Mouse (Mus musculus) limb, embryonic 10.5 days (tissue): Measurements from ENCODE around the gene Adora3. TPM values are rescaled to one million over a fixed set of nuclear protein-coding genes. Genes with fewer than 3 reads are reported as not detected.

Source experiments
- DNase-seq: peaks from one replicate; pipeline ENCODE4 v3.0.0-alpha.2; 2017; ENCODE audit warnings: low spot score
- H3K27ac ChIP-seq: fragments of 300-500 bp; sonication (generic); 2 replicates; pipeline ENCODE4 v1.5.1; 2016; ENCODE audit warnings: mild to moderate bottlenecking
- H3K27me3 ChIP-seq: fragments of 300-500 bp; sonication (generic); 2 replicates; pipeline ENCODE4 v1.6.1; 2016; ENCODE audit warnings: low read depth, mild to moderate bottlenecking; ENCODE audit not compliant: poor library complexity, severe bottlenecking
- H3K36me3 ChIP-seq: fragments of 300-500 bp; sonication (generic); 2 replicates; pipeline ENCODE4 v1.6.1; 2016; ENCODE audit warnings: mild to moderate bottlenecking, moderate library complexity
- H3K4me1 ChIP-seq: fragments of 300-500 bp; sonication (generic); 2 replicates; pipeline ENCODE4 v1.6.1; 2016
- H3K4me3 ChIP-seq: fragments of 300-500 bp; sonication (generic); 2 replicates; pipeline ENCODE4 v1.5.1; 2016; ENCODE audit warnings: mild to moderate bottlenecking, moderate library complexity
- H3K9me3 ChIP-seq: fragments of 300-500 bp; sonication (generic); replicated peaks from 2 replicates; pipeline ENCODE4 v1.6.1; 2016; ENCODE audit warnings: mild to moderate bottlenecking
- WGBS: fragments of 180-500 bp; shearing (Covaris S2); methylation state at CpG from one replicate; pipeline ENCODE4 v1.1.7; 2016; 5-methylcytosine and 5-hydroxymethylcytosine counted together
- polyA plus RNA-seq: library from polyadenylated mRNA; unstranded; fragments of >200 nt; fragmentation: Nextera tagmentation; extraction: Ambion mirVana; gene quantifications from 2 replicates; pipeline ENCODE4 v1.2.1, GENCODE M21; 2016

Gene Adora3
- polyA plus RNA-seq, 1 experiment from 2014 or later: 0.25 TPM

DNA sequence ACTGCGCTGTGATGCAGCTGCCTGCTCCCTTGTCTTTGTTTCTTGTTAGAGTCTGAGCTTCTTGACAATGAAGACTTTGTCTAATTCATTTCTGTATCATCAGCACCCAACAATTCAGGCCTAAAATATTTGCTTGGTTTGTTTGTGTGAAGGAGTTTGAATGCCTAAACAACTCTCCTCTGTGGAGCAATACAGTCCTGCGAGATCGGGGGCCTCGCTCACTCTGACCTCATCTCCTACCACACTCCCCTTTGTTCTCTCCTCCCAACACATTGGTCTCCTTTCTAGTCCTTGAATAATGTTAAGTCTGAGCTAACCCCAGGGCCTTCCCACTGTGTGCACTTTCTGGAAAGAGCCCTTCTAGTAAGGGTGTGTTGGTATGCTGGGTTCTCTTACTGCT is 15.9 kb upstream of the Adora3 start:
- no peaks in the 10 kb centered on the region for H3K9me3 ChIP-seq
- H3K4me3 ChIP-seq: no peak overlapping the region
- no peak for DNase-seq
- H3K36me3 ChIP-seq: no peaks in the 10 kb centered on the region
- 86% methylated on average over 4 of the region's 4 CpGs for WGBS
- peak overlapping the region; percentile 73 for H3K27ac ChIP-seq
- peaks cover 45% of the 10 kb centered on the region for H3K4me1 ChIP-seq
- no peaks in the 10 kb centered on the region for H3K27me3 ChIP-seq

DNA sequence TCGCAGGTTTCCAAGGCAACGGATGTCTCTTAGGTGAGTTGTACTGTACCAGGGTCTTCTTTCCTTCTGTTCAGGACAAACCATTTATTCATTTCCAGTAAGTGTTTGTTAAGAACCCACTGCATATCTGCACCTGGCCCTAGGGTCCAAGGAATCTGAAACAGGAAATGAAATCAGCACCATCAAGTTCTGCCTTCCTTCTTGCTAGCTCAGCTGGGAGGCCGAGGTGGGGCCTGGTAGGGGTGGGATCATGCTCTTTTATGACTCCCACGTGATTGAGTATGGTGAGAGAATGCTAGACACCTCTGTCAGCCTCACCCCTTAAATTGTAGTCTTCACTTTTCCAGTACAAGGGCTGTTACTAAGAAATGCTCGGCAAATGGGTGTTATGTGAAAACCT is 13.1 kb upstream of the Adora3 start:
- no peak for DNase-seq
- H3K27ac ChIP-seq: no peak overlapping the region

DNA sequence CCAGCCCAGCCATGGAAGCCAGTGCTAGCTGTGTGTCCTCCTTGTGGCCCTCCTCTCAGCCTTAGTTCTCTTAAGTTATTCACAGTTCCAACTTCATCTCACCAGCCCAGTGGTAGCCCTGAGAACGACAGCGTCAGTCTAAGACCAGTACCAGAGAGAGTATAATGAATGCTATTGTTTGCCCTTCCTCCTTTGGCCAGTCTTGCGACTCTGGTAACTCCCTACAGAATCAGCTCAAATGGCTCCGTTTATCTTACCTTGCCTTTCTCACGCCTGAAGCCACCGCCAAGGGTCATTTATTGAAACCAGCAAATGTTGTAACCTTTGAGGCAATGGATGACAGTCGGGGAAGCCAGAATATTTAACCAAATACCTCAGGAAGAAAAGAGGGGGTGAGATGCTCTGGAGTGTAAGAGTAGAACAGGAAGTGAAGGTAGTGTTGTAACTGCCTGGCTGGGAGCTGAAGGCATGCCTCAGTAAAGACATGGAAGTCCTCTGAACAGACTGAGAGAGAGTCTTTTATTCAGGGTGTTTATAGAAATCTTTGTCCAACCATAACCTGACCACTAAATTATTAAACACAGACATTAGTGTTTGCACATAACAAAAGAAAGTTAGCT is 8.8 kb upstream of the Adora3 start:
- no peak for DNase-seq

More for the DNA sequence above, 13.1 kb upstream of the Adora3 start:
- Histone ChIP-seq H3K4me1 (peaks cover 56% of the 10 kb centered on the region), H3K36me3 (no peaks in the 10 kb centered on the region), H3K27me3 (no peaks in the 10 kb centered on the region), H3K4me3 (no peak overlapping the region), H3K9me3 (no peaks in the 10 kb centered on the region)
- WGBS: 65% methylated on average over 5 of the region's 5 CpGs

GRCm38 (mm10) chr3:105864123-105864522 is 6.5 kb upstream of the Adora3 start:
- Histone ChIP-seq H3K36me3 (no peaks in the 10 kb centered on the region), H3K9me3 (no peaks in the 10 kb centered on the region), H3K27ac (no peak overlapping the region), H3K4me3 (no peak overlapping the region), H3K27me3 (no peaks in the 10 kb centered on the region), H3K4me1 (peaks cover 11% of the 10 kb centered on the region; the same call in 1 of the 2 replicates)
- no peak for DNase-seq
- 82% methylated on average over 1 of the region's 1 CpGs for WGBS

More for the DNA sequence above, 8.8 kb upstream of the Adora3 start:
- H3K4me3 ChIP-seq: no peak overlapping the region
- 60% methylated on average over 7 of the region's 7 CpGs for WGBS
- no peaks in the 10 kb centered on the region for H3K27me3 ChIP-seq
- peaks cover 25% of the 10 kb centered on the region for H3K4me1 ChIP-seq
- no peaks in the 10 kb centered on the region for H3K36me3 ChIP-seq
- H3K9me3 ChIP-seq: no peaks in the 10 kb centered on the region
- H3K27ac ChIP-seq: 0 out of 2 replicates have a peak overlapping the region, but pooled peaks have one; percentile 28

DNA sequence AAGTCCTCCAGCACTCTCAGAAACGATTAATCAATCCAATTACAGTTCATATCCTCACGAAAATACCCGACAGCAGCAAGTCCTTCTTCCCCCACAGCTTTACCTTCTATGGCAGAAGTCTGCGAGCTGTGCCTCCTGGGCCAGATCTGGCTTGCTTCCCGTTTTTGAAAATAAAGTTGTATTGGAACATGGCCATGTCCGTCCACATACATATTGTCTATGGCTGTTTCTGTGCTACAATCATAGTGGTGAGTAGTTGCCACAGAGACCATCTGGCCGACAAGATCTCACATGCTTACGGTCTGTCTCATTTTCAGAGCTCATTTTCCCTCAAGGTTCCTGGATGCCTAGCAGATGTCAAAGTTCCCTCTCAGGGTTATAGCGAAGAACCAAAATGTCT is 5.5 kb upstream of the Adora3 start:
- DNase-seq: no peak
- no peaks in the 10 kb centered on the region for H3K27me3 ChIP-seq
- peaks cover 11% of the 10 kb centered on the region; the same call in 1 of the 2 replicates for H3K4me1 ChIP-seq
- no peaks in the 10 kb centered on the region for H3K9me3 ChIP-seq
- 90% methylated on average over 9 of the region's 9 CpGs for WGBS
- no peak overlapping the region for H3K27ac ChIP-seq
- no peaks in the 10 kb centered on the region for H3K36me3 ChIP-seq
- H3K4me3 ChIP-seq: no peak overlapping the region

- no peak overlapping the region for H3K27ac ChIP-seq
- peak; percentile 18 for DNase-seq
- no peaks in the 10 kb centered on the region for H3K27me3 ChIP-seq
- peaks cover 19% of the 10 kb centered on the region for H3K4me1 ChIP-seq
- no peaks in the 10 kb centered on the region for H3K36me3 ChIP-seq
- no peak overlapping the region for H3K4me3 ChIP-seq
- no peaks in the 10 kb centered on the region for H3K9me3 ChIP-seq
- 86% methylated on average over 2 of the region's 2 CpGs for WGBS
Observed at GRCm38 (mm10) chr3:105868135-105868534, 2.5 kb upstream of the Adora3 start.

DNA sequence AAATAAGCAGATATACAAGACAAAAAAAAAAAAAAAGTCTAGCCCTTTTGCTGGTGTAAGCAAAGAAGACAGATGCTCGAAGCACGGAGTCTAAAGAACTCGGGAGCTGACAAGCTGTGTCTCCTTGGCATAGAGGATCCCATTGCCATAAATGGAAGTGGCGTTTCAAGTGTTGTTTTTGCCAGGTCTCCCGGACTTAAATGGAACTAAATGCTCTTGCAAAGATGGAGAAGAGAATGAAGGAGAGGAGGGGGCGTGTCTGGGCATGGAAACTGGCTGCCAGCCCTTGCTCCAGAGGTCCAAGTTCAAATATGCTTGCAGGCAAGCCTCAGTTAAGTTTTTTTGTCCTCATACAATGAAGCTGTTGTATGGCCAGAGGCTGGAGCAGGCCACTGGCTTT is 1.4 kb downstream of the Adora3 start:
- Histone ChIP-seq H3K27ac (peak overlapping the region; percentile 23; the same call in 1 of the 2 replicates), H3K36me3 (no peaks in the 10 kb centered on the region), H3K4me1 (peaks cover 19% of the 10 kb centered on the region), H3K4me3 (no peak overlapping the region), H3K27me3 (0 out of 2 replicates have a peak, but pooled peaks cover 6% of the 10 kb centered on the region), H3K9me3 (no peaks in the 10 kb centered on the region)
- 73% methylated on average over 6 of the region's 6 CpGs for WGBS
- DNase-seq: no peak

DNA sequence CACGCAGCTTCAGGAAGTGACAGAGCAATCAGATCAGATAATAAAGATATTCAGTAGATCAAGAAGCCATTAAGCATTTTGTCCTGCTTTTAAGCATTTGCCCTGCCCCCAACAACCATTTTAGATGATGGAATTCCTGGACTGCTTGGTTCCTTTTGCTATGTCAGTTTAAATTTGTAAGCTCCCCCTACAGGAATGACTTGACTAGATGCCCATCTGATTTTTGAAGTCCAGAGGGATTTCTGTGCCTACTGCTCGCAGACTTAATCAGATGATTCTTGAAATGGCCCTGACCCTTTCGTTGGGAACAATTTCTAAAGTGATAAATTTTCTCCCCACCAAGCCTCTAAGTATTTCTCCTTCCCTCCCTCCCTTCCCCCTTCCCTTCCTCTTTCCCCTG is 1.9 kb downstream of the Adora3 start:
- no peak for DNase-seq
- Histone ChIP-seq H3K4me1 (peaks cover 19% of the 10 kb centered on the region), H3K4me3 (no peak overlapping the region), H3K36me3 (no peaks in the 10 kb centered on the region), H3K27me3 (0 out of 2 replicates have a peak, but pooled peaks cover 6% of the 10 kb centered on the region), H3K9me3 (no peaks in the 10 kb centered on the region), H3K27ac (peak overlapping the region; percentile 23; the same call in 1 of the 2 replicates)
- WGBS: 60% methylated on average over 3 of the region's 3 CpGs

GRCm38 (mm10) chr3:105873451-105874445 is 3.1 kb downstream of the Adora3 start:
- Histone ChIP-seq H3K36me3 (no peaks in the 10 kb centered on the region), H3K9me3 (no peaks in the 10 kb centered on the region), H3K4me1 (peaks cover 19% of the 10 kb centered on the region), H3K27me3 (0 out of 2 replicates have a peak, but pooled peaks cover 6% of the 10 kb centered on the region), H3K27ac (no peak overlapping the region), H3K4me3 (no peak overlapping the region)
- WGBS: 82% methylated on average over 6 of the region's 6 CpGs
- DNase-seq: no peak

- Histone ChIP-seq H3K36me3 (no peaks in the 10 kb centered on the region), H3K4me3 (no peak overlapping the region), H3K27ac (no peak overlapping the region), H3K4me1 (peaks cover 15% of the 10 kb centered on the region), H3K9me3 (no peaks in the 10 kb centered on the region), H3K27me3 (0 out of 2 replicates have a peak, but pooled peaks cover 6% of the 10 kb centered on the region)
- 76% methylated on average over 5 of the region's 5 CpGs for WGBS
- no peak for DNase-seq
Observed at GRCm38 (mm10) chr3:105876022-105876421, 5.4 kb downstream of the Adora3 start.

DNA sequence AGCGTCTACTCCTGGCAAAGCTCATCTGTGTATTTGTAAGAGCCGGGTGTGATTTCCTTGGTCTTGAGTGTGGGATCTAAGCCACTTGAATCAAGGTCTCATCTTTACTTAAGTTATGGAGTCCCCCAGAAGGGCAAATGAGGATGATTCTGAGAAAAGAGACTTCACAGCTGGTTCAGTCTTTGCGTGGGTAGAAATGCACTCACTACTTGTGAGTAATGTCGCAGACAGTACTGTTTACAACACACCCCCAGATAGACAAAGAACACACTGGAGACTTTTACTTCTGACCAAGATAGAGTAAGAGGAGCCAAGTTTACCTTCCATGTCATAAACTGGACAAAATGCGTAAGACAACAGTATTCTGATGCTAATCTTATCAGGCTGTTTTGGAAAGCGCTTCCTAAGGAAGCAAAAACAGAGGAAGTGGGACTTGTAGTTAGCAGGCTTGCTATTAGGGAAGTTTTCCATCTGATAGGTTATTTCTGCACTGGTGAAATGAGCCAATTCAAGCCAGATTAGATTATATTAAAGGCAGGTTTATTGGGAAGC is 6.7 kb downstream of the Adora3 start:
- no peak for DNase-seq
- H3K27me3 ChIP-seq: 0 out of 2 replicates have a peak, but pooled peaks cover 6% of the 10 kb centered on the region
- H3K9me3 ChIP-seq: no peaks in the 10 kb centered on the region
- peaks cover 5% of the 10 kb centered on the region for H3K4me1 ChIP-seq
- 90% methylated on average over 6 of the region's 6 CpGs for WGBS
- no peak overlapping the region for H3K27ac ChIP-seq
- no peak overlapping the region for H3K4me3 ChIP-seq
- no peaks in the 10 kb centered on the region for H3K36me3 ChIP-seq

DNA sequence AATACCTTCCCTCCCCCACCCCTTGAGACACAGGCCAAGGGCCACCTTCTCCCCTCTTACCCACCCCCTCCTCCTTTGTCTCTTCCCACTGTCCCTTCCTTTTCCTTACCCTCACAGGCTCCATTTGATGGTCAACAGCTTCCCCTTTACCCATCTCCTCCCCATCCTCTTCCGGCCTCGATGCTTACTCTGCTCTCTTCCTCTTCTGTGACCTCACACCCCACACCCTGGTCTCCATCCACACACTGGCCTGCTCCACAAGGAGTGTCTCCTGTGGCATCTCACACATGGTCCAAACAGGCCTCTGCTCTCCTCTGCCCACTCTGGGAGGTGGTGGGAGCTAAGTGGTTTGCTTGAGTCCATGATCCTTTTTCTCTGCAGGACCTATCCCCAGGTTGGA is 7.3 kb downstream of the Adora3 start:
- WGBS: 98% methylated on average over 2 of the region's 2 CpGs

More for the DNA sequence above, 7.3 kb downstream of the Adora3 start:
- peak; percentile 23 for DNase-seq
- H3K36me3 ChIP-seq: no peaks in the 10 kb centered on the region
- 0 out of 2 replicates have a peak, but pooled peaks cover 6% of the 10 kb centered on the region for H3K27me3 ChIP-seq
- H3K4me3 ChIP-seq: no peak overlapping the region
- no peak overlapping the region for H3K27ac ChIP-seq
- H3K9me3 ChIP-seq: no peaks in the 10 kb centered on the region
- H3K4me1 ChIP-seq: no peaks in the 10 kb centered on the region
